Mouse (Mus musculus) liver, embryonic 14.5 days (tissue): ENCODE measurements around the gene Fam151a.
"Not testable (repeated sequence)": the region's sequence is repeated elsewhere in the genome, so short reads cannot be mapped to it uniquely, and the experiment has no call there.

Experiments used
- CTCF ChIP-seq: IDR thresholded peaks from 2 replicates; pipeline ENCODE4 v1.5.1; 2016; ENCODE audit warnings: antibody characterized with exemption, low read depth, control low read depth
- EP300 ChIP-seq: IDR thresholded peaks from 2 replicates; pipeline ENCODE4 v1.6.1; 2016; ENCODE audit warnings: antibody characterized with exemption, low read depth

DNA sequence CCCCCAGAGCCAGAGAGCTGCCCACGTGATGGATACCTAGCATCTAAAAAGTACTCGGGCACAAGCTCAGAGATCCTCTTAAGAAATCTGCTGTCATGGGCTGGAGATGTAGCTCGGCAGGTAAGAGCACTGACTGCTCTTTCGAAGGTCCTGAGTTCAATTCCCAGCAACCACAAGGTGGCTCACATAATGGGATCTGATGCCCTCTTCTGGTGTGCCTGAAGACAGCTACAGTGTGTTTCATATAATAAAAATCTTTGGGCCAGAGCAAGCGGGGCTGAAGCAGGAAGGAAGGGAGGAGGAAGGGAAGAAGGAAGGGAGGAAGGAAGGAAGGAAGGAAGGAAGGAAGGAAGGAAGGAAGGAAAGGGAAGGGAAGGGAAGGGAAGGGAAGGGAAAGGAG, 56.5 kb downstream of the Fam151a start:
- TF ChIP-seq CTCF, EP300: not testable (repeated sequence)
